Mouse (Mus musculus) kidney, postnatal 14 days (tissue): ENCODE measurements at regions not wholly inside any gene's neighbourhood (a gene's known extent, or its start where the extent isn't known, plus 50 kb on each side); places are given as distances from the start of the nearest gene placed in this dataset.
"Not testable (repeated sequence)": the region's sequence is repeated elsewhere in the genome, so short reads cannot be mapped to it uniquely, and the experiment has no call there.

ENCODE experiments used
- DNase-seq: peaks from one replicate; pipeline ENCODE4 v3.0.0; 2022; ENCODE audit warnings: mixed read lengths

DNA sequence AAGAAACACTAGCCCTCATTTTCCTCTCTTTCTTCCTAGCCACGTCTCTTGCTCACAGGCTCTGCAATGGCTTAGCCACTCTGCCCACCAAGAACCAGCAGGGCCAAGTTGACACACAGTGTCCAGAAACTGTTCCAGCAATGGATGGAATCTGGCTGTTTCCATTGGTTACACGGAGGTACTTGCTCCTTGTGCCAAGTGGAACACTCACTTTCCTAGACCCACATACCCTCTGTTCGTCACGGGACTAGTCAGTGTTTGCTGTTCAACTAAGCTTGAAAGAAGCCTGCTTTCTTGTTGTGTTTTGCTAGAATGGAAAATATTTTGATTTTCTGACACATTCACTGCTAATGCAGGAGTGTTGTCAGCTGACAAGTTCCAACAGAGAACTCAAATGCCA, 575.7 kb upstream of the Gulo start:
- DNase-seq: no peak

DNA sequence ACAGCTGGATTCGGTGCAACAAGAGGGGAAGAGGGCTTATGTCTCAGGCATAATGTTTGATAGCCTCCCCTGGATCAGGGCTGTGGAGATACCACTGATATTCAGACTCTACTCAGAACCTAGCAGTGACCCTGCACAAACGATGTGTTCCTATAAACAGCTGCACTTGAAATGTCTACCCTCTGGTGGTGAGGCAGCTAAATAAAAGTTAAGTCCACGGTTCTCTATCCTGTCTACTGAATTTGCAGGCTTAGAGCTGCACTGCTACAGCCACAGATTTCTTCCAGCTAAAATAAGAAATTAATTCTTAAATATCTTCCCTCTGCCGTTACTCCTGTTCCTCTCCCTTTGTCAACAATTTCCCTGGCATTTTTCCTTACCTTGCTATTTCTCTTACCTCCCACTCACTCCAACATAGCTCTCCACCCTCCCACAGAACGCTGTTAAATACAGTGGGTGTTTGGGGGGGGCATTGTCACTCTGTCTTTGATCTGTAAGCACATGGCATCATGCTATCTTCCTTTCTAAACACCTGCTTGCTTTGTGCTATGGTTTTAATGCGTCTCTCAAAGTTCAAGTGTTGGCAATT, 571.0 kb upstream of the Gulo start:
- no peak for DNase-seq

GRCm38 (mm10) chr14:66566600-66566999, 557.6 kb upstream of the Gulo start:
- no peak for DNase-seq

DNA sequence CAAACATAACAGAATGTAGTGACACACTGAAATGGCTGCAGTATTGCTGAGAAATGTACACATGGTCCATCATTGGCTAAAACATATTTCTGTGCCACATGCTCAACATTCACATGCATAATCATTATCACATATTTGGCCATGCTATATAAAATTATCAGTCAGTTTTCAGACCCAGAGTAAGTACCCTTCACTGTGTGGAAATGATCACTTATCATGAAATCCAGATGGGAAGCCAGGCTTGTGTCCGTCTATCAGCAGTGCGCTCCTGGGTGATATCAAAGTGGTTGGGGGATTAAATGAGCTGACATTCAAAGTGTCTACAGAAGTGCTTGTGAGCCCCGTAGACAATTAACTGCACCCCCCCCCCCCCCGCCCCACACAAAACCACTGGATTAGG, 553.7 kb upstream of the Gulo start:
- DNase-seq: no peak

- no peak for DNase-seq
Measured at GRCm38 (mm10) chr14:66561715-66562114, 552.7 kb upstream of the Gulo start.

DNA sequence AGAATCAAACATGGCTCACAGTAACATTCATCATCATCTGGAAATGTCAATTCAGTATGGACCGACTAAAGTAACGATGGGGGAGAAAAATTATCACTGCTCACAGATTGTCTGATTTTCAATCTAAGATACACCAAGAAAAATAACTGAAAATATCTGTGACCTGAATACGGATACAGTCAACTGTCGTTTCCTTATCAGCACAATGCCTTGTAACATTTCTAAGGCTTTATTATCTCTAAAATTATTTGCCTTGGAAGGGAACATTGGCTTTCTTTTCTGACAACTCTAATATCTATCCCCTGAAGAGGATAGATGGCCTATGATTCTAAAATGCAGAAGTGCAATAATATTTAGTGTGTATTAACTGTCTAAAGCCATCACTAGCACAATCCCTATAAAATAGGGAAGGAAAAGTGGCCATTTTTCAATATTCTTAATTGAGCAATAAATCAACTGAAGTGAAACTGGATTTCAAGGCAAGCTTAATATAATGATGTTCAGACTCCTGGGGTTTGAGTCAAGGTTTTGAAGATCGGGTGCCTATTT, 552.1 kb upstream of the Gulo start:
- no peak for DNase-seq

GRCm38 (mm10) chr14:66558393-66558792, 549.4 kb upstream of the Gulo start:
- DNase-seq: no peak

- peak; percentile 32 for DNase-seq
Measured at GRCm38 (mm10) chr14:66557631-66558030, 548.6 kb upstream of the Gulo start.

DNA sequence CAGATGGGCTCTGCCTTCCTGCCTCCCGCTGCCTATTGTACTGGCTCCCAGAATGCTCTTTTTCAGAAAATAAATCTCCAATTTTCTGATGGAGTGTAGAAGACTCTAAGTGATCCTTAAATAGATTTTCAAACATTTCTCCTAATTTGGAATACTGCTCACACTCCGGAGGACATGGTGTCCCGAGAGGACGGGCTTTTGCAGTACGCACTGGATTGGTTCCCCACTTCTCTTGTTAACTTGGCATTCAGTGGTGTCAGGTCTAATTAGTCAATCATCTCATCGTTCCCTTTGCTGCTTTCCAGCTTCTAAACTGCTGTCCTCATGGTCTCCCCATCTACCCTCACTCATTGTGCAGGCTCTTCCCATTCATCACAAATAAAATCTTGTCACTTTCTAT, 529.5 kb upstream of the Gulo start:
- no peak for DNase-seq

DNA sequence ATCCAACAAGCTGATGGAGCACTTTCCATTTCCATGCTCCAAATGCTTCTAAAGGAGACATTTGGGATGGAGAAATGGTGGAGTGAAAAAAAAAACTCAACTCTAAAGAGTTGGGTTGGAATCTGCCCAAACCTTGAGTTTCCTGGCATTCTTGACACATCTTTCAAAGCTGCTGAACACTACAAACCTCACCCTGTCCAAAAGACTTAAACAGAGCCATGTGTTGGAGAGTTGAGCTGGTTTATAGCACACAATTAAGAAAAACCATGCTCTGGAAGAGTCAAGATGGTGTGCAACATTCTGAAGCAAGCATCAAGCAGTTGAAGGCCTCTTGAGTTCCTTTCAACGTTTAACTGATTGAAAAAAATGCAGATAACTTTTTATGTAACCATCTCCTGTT, 525.7 kb upstream of the Gulo start:
- no peak for DNase-seq

DNA sequence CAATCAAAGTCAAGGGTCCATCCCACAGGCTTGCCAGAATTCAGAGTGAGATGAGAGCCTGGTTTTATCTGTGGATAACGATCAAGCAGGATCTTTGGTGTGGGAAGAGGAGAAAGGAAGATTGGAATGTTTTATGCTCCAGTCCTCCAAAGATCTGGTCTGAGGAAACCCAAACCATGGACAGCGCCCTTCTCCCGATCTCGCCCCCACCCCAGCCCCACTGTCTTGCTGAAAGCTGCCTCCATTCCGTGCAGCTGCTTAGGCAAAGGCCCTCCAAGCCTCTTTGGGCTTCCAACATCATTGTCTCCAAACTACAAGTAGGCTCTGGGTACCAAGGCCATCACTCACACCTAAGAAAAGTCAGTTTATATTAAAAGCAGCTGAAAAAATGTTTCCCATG, 519.1 kb upstream of the Gulo start:
- peak; percentile 8 for DNase-seq

GRCm38 (mm10) chr14:66527061-66527460, 518.1 kb upstream of the Gulo start:
- DNase-seq: no peak

DNA sequence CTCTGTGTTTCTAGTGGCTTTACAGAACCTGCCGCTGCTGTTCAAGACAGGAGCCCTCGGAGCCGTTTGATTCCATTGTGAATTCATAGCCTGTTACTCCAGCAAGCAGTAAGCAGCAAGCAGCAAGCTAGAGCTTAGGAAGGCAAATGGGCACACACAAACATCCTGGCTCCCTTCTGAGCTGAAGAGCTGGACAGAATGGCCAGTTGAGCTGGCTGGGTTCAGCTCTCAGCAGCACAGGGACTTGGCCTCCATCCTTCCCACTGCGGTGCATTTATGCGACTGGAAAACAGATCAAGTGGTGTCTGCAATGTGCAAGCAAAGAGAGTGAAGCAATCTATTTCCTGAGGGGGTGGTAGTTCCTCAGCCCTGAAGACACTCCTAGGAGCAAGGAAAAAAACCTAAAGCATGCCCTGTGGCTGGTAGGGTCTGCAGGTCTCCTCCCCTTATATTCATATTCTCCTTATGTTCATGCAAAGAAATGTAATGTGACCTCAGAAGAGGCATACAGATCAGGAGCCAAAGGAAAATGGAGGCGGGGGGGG, 513.9 kb upstream of the Gulo start:
- no peak for DNase-seq

DNA sequence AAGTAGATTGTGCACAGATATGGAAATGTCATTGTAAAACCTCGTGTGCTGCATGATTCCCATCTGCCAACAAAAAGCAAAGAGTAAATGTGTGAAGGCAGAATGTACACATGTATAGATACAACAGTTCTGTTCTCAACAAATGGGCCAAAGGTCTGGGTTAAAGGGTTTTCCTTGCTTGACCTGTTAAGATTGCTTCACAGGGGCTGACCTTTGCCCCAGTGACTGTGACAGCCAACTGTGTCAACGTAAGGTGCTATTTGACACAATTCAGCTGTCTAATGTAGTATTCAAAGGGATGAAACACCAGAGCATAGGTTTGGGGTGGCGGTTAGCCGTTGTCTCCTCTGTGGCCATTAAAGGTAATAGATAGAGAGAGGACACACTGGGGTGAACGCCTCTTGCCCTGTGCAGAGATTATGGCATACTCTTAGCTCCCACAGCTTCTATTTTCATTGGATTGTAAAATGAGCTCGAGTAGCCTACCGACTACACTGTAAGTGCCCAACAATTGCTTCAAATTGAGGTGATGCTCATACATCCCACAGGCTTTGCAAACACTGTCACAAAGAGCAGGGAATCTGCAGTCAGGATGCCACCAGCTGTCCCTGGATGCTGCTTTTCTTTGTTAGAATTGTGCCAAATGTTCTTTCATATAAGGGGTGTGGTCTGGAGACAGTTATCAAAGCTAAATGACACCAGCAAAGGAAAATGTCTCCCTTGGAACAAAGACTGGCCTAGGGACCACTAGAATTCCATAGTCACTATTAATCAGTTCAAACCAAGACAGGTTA, 513.0 kb upstream of the Gulo start:
- no peak for DNase-seq

DNA sequence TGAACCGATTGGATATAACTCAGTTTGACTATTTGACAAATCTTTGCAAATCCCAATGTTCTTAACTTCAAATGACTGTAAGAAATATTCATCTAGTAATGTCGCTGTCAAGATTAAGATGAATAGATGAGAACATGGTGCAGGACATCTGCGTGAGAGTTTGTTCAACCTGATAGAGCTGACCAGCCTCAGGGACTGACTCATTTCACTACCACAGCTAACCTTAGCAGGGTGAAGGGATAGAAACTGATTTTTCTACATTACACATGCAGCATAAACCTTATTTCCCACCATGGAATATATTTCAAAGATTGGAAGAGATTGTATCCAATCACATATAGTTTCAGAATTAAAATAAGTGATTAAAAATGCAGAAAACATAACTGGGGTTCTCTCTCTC, 507.8 kb upstream of the Gulo start:
- no peak for DNase-seq

DNA sequence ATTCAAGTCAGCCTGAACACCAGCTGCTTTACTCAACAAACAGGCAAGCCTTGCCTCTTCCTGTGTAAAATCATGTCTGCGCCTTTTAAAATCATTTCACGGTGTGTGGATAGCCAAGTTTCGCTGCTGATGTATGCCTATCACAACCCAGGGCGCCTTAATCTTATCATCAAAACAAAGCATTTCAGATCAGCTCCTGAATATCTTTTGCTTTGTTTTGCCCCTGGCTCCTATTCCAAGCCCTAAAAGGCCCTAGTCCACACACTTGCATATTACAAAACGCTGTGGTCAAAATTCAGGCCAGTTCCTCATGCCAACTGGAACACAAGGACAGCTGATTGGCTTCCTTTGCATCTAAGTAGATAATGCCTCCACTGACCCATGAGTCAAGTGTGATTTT, 501.7 kb upstream of the Gulo start:
- no peak for DNase-seq

GRCm38 (mm10) chr14:66510218-66510617, 501.2 kb upstream of the Gulo start:
- DNase-seq: no peak

DNA sequence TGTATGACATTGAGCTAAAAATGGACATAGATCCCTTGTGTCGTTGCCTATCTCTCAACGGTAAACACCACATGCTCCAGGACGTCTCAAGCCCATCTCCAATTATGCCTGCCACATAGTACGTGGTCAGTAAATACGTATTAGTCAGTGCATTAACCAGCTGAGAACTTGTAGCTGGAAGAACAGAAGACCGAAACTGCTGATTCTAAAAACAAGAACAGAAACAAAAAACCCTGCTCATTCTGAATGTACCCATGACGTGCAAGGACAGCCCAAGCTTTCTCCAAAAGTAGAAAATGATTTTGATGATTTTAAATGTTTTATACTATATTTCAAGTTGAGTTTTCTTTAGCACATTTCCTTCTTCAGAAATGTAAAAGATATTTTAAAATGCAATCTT, 500.7 kb upstream of the Gulo start:
- no peak for DNase-seq

GRCm38 (mm10) chr14:66501995-66502394, 493.0 kb upstream of the Gulo start:
- no peak for DNase-seq

DNA sequence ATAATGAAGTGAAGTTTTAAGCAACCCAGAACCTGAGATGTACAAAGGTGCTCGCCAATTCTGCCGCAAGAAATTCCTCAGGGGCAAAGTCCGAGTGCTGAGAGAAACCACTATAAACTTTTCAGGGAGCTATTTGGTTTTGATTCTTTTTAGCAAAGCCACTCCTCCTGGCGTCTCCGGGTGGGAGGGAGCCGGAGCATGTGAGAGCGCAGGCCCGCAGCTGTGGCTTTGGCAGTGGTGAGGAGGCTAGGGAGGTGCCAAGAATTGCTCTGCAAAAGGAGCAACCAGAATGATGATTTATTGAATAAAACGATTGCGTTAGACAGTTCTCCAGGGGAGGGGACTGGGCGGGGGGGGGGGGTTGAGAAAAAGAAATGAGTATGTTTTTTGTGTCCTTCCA, 490.9 kb upstream of the Gulo start:
- peak; percentile 80 for DNase-seq

- DNase-seq: no peak
Measured at GRCm38 (mm10) chr14:66495146-66495545, 486.1 kb upstream of the Gulo start.

DNA sequence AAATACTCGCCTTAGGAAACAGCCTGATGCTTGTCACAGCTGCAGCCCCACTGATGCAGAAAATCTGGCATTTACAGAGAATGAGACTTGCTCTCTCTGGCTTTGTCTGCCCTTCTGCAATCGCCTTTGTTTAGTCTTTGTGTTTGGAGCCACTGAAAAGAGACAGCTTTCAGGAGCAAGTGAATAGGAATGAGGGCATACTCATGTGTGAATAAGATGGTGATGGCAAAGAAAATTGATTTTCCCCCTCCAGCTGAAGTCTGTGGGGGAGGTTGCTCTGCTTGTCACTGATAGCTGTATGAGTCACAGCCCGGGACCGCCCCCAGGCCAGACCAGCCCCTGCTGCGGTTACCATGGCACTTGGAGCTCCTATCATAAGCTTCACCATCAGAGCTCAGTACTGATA, 485.5 kb upstream of the Gulo start:
- no peak for DNase-seq

GRCm38 (mm10) chr14:66493691-66494121, 484.7 kb upstream of the Gulo start:
- no peak for DNase-seq

DNA sequence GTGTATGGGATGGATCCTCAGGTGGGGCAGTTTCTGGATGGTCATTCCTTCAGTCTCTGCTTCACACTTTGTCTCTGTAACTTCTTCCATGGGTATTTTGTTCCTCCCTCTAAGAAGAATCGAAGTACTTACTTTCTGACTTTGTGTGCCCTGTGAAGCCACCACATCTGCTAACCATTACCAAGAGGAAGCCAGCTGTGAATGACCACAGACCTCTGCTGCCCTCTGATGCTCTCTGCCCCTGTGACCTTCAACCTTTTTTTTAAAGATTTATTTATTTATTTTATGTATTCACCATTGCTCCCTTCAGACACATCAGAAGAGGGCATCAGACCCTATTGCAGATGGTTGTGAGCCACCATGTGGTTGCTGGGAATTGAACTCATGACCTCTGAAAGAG, 475.7 kb upstream of the Gulo start:
- not testable (repeated sequence) for DNase-seq
